9 mouse cellular contexts compared by ENCODE assay signal in genomic region chr11:85833081-85833521, GRCm38 (mm10). TPM values are rescaled to one million over a fixed set of nuclear protein-coding genes. Genes with fewer than 3 reads are reported as not detected.
DNase-seq lines count a peak whose midpoint lies in the region; ATAC-seq lines count a peak whose summit lies in the region.
"Had no signal": no experiment of that assay in that cellular context is flagged by ENCODE, and none has a peak within 500 bp of the region (broad histone marks: within the 10 kb centered on the region; RNA-seq: fewer than 3 reads in every experiment).

No protein-coding gene starts in this region.

- peaks cover 60% of the 10 kb centered on the region for H3K4me1 ChIP-seq in heart, embryonic 12.5 days (replicated peaks)
- H3K4me1 ChIP-seq in hindbrain, embryonic 16.5 days (ENCODE audit: control insufficient read depth, insufficient read depth, low read depth, low read length): peaks cover 20% of the 10 kb centered on the region

- no peaks in the 10 kb centered on the region for H3K9me3 ChIP-seq in heart, embryonic 12.5 days (replicated peaks)
- no peaks in the 10 kb centered on the region for H3K9me3 ChIP-seq in hindbrain, embryonic 16.5 days (ENCODE audit: control insufficient read depth, low read length)

- no peak for DNase-seq in heart, adult 18-20 months
- peak; percentile 66 for DNase-seq in embryo, embryonic 10.5 days (ENCODE audit: low spot score)
- DNase-seq in lung, postnatal 4 days: peak; percentile 47 to 70
- DNase-seq in left cerebral cortex, postnatal 10 days (ENCODE audit: extremely low spot score in 1 of 2, low spot score in 2 of 2): no peak
- no peak for DNase-seq in thymus, postnatal 4 days
- no peak for DNase-seq in cerebellum, adult 8-10 months

- intact Hi-C loops in left cerebral cortex, postnatal 10 days (cut with DNase I): loop anchor here (5.0 kb wide), 1 partner anchor 311 kb away; no protein-coding TSS in a partner anchor

- under 1% methylated on average over 42 of the region's 54 CpGs for WGBS in heart, embryonic 12.5 days
- WGBS in hindbrain, embryonic 16.5 days: under 1% methylated on average over 35 of the region's 54 CpGs

- peak overlapping the region; percentile 81 for H3K9ac ChIP-seq in heart, embryonic 12.5 days
- H3K9ac ChIP-seq in hindbrain, embryonic 16.5 days (ENCODE audit: low read depth, low read length): peak overlapping the region; percentile 42

- H3K4me2 ChIP-seq in heart, embryonic 12.5 days: peak overlapping the region; percentile 92
- peak overlapping the region; percentile 63 for H3K4me2 ChIP-seq in hindbrain, embryonic 16.5 days (ENCODE audit: low read length)

- ATAC-seq in heart, embryonic 12.5 days (ENCODE audit: insufficient number of reproducible peaks, low FRiP score): no peak
- ATAC-seq in hindbrain, embryonic 16.5 days: no peak

- peak overlapping the region; percentile 74 for H3K4me3 ChIP-seq in heart, embryonic 12.5 days
- H3K4me3 ChIP-seq in hindbrain, embryonic 16.5 days (ENCODE audit: low read length): peak overlapping the region; percentile 44

- H3K36me3 ChIP-seq in heart, embryonic 12.5 days: no peaks in the 10 kb centered on the region
- no peaks in the 10 kb centered on the region for H3K36me3 ChIP-seq in hindbrain, embryonic 16.5 days (ENCODE audit: control insufficient read depth, insufficient read depth, low read length)

- peak overlapping the region; percentile 78 for H3K27ac ChIP-seq in heart, embryonic 12.5 days (ENCODE audit: poor library complexity, severe bottlenecking)
- no peak overlapping the region for H3K27ac ChIP-seq in hindbrain, embryonic 16.5 days (ENCODE audit: low read depth, low read length)

- H3K27me3 ChIP-seq in heart, embryonic 12.5 days (replicated peaks): peaks cover 77% of the 10 kb centered on the region
- H3K27me3 ChIP-seq in hindbrain, embryonic 16.5 days (replicated peaks; ENCODE audit: control insufficient read depth, insufficient read depth, low read length): peaks cover 28% of the 10 kb centered on the region

RNA-seq across cellular contexts. Expression of gene Tbx2, which starts 0.8 kb away (rescaled TPM):
- 3.2 TPM in 2 replicates for polyA plus RNA-seq in heart, embryonic 12.5 days (2016; fragmentation: Nextera tagmentation; extraction: Ambion mirVana)
- 1 to 10 TPM; 3.9 to 4.9 TPM for total RNA-seq in heart, adult 18-20 months (2021)
- polyA plus RNA-seq in hindbrain, embryonic 16.5 days (2015; fragmentation: Nextera tagmentation; extraction: Ambion mirVana): 0.64 and 1.0 TPM in 2 replicates
- total RNA-seq in left cerebral cortex, postnatal 10 days (2021): 1 to 10 TPM; 2.9 to 3.7 TPM
- total RNA-seq: MEL had no signal

RNA-seq across cellular contexts. Expression of gene Gm11444, which starts 17.0 kb away (rescaled TPM):
- polyA plus RNA-seq in heart, embryonic 12.5 days (2016; fragmentation: Nextera tagmentation; extraction: Ambion mirVana): not detected in 2 replicates
- not detected for total RNA-seq in heart, adult 18-20 months (2021)
- not detected in 2 replicates for polyA plus RNA-seq in hindbrain, embryonic 16.5 days (2015; fragmentation: Nextera tagmentation; extraction: Ambion mirVana)
- not detected for total RNA-seq in left cerebral cortex, postnatal 10 days (2021)
- total RNA-seq: MEL had no signal

RNA-seq across cellular contexts. Expression of gene Tbx4, which starts 53.1 kb away (rescaled TPM):
- polyA plus RNA-seq in heart, embryonic 12.5 days (2016; fragmentation: Nextera tagmentation; extraction: Ambion mirVana): 0.49 and 0.94 TPM in 2 replicates
- under 1 TPM in 1 of 2 experiments, not detected in 1; 0.10 TPM for total RNA-seq in heart, adult 18-20 months (2021)
- polyA plus RNA-seq in hindbrain, embryonic 16.5 days (2015; fragmentation: Nextera tagmentation; extraction: Ambion mirVana): 0.40 TPM in 2 replicates
- total RNA-seq in left cerebral cortex, postnatal 10 days (2021): under 1 TPM; 0.49 to 0.58 TPM

Comparison
In these comparisons a context has a peak if more than half of its experiments do, and no peak if none do; other contexts are left out.
1. DNase-seq: peak in embryo, embryonic 10.5 days (single experiment) and lung, postnatal 4 days (2 of 2); none in heart, adult 18-20 months (0 of 2), left cerebral cortex, postnatal 10 days (0 of 2), thymus, postnatal 4 days (single experiment) and cerebellum, adult 8-10 months (single experiment).